Mouse (Mus musculus) R1 (cell line): ENCODE measurements at regions not wholly inside any gene's neighbourhood (a gene's known extent, or its start where the extent isn't known, plus 50 kb on each side); places are given as distances from the start of the nearest gene placed in this dataset.

Experiments used
- DNase-seq: peaks from one replicate; pipeline ENCODE4 v3.0.0-alpha.2; 2018; ENCODE audit warnings: low read depth, low spot score

DNA sequence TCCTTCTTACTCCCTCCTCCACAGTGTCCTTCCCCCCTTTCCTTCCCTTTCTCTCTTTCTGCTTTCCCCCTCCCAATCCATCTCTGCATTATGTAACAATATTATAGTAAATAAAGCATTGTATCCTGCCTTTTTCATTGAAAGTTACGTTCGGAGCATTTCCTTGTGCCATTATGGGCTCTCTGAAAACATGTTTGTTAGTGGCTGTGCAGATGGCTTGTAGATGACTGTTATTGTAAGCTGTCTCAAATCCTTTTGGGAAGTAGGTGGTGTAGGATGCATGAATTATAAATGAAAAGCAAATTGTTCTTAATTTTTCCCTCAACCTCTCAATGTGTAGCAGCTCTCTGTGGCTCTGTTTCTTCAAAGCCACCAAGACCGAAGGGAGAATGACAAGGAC lies 66.0 kb upstream of the Gpr139 start:
- no peak for DNase-seq

GRCm38 (mm10) chr7:119244785-119245184 lies 60.4 kb upstream of the Gpr139 start:
- DNase-seq, result no peak

GRCm38 (mm10) chr7:119236343-119236742 lies 51.9 kb upstream of the Gpr139 start:
- DNase-seq, result no peak
